Mouse (Mus musculus): ENCODE results near the gene Herpud1. TPM values are rescaled to one million over a fixed set of nuclear protein-coding genes. Genes with fewer than 3 reads are reported as not detected.

Gene Herpud1
- polyA plus RNA-seq, 1 experiment from 2014 or later, result 219 TPM

- WGBS (ENCODE audit: insufficient replicate concordance), result 68% methylated on average over 1 of the region's 1 CpGs
- ATAC-seq (ENCODE audit: low read depth), result no peak
- no peak overlapping the region for H3K9ac ChIP-seq (ENCODE audit: low read depth, low read length)
- no peaks in the 10 kb centered on the region for H3K9me3 ChIP-seq (replicated peaks; ENCODE audit: control insufficient read depth, low read length)
- H3K36me3 ChIP-seq (ENCODE audit: control insufficient read depth, insufficient read depth), result no peaks in the 10 kb centered on the region
- no peak overlapping the region for H3K4me3 ChIP-seq (ENCODE audit: low read depth, low read length)
- no peak overlapping the region for H3K4me2 ChIP-seq (ENCODE audit: low read depth, low read length)
- no peaks in the 10 kb centered on the region for H3K27me3 ChIP-seq (ENCODE audit: control insufficient read depth, insufficient read depth, low read depth, low read length)
- no peak overlapping the region for H3K27ac ChIP-seq (ENCODE audit: low read length)
- no peaks in the 10 kb centered on the region for H3K4me1 ChIP-seq (ENCODE audit: control insufficient read depth, low read depth, low read length)
Observed at GRCm38 (mm10) chr8:94441686-94442085, 55.4 kb downstream of the Herpud1 start.

- ATAC-seq (ENCODE audit: low read depth), result no peak
- H3K4me3 ChIP-seq (ENCODE audit: low read depth, low read length), result no peak overlapping the region
- no peaks in the 10 kb centered on the region for H3K27me3 ChIP-seq (ENCODE audit: control insufficient read depth, insufficient read depth, low read depth, low read length)
- H3K4me2 ChIP-seq (ENCODE audit: low read depth, low read length), result no peak overlapping the region
- H3K36me3 ChIP-seq (ENCODE audit: control insufficient read depth, insufficient read depth), result no peaks in the 10 kb centered on the region
- no peaks in the 10 kb centered on the region for H3K4me1 ChIP-seq (ENCODE audit: control insufficient read depth, low read depth, low read length)
- no peak overlapping the region for H3K9ac ChIP-seq (ENCODE audit: low read depth, low read length)
- no peaks in the 10 kb centered on the region for H3K9me3 ChIP-seq (replicated peaks; ENCODE audit: control insufficient read depth, low read length)
- WGBS (ENCODE audit: insufficient replicate concordance), result 70% methylated on average over 3 of the region's 3 CpGs
- H3K27ac ChIP-seq (ENCODE audit: low read length), result no peak overlapping the region
Observed at GRCm38 (mm10) chr8:94443153-94443552, 56.9 kb downstream of the Herpud1 start.

GRCm38 (mm10) chr8:94444480-94444879, 58.2 kb downstream of the Herpud1 start:
- no peak for ATAC-seq (ENCODE audit: low read depth)
- Histone ChIP-seq H3K9ac (ENCODE audit: low read depth, low read length) (no peak overlapping the region), H3K27ac (ENCODE audit: low read length) (no peak overlapping the region), H3K4me3 (ENCODE audit: low read depth, low read length) (no peak overlapping the region), H3K4me2 (ENCODE audit: low read depth, low read length) (no peak overlapping the region), H3K27me3 (ENCODE audit: control insufficient read depth, insufficient read depth, low read depth, low read length) (no peaks in the 10 kb centered on the region), H3K4me1 (ENCODE audit: control insufficient read depth, low read depth, low read length) (no peaks in the 10 kb centered on the region), H3K9me3 (replicated peaks; ENCODE audit: control insufficient read depth, low read length) (no peaks in the 10 kb centered on the region), H3K36me3 (ENCODE audit: control insufficient read depth, insufficient read depth) (no peaks in the 10 kb centered on the region)
- WGBS (ENCODE audit: insufficient replicate concordance), result 53% methylated on average over 2 of the region's 2 CpGs

Other genes with a start within 250 kb of the Herpud1 start
- 0.27 and 0.67 TPM in 2 replicates for gene Mt4, start 249.2 kb upstream of the Herpud1 start, polyA plus RNA-seq (2015; fragmentation: Nextera tagmentation; extraction: Ambion mirVana)
- 0.18 and 0.19 TPM in 2 replicates for gene Mt3, start 233.8 kb upstream of the Herpud1 start, polyA plus RNA-seq (2015; fragmentation: Nextera tagmentation; extraction: Ambion mirVana)
- 1,547 and 1,681 TPM in 2 replicates for gene Mt2, start 213.8 kb upstream of the Herpud1 start, polyA plus RNA-seq (2015; fragmentation: Nextera tagmentation; extraction: Ambion mirVana)
- gene Mt1, start 207.4 kb upstream of the Herpud1 start, polyA plus RNA-seq (2015; fragmentation: Nextera tagmentation; extraction: Ambion mirVana), result 6,330 and 6,428 TPM in 2 replicates
- 34.0 and 37.7 TPM in 2 replicates for gene Nup93, start 171.9 kb upstream of the Herpud1 start, polyA plus RNA-seq (2015; fragmentation: Nextera tagmentation; extraction: Ambion mirVana)
- 0.20 and 0.46 TPM in 2 replicates for gene Slc12a3, start 57.2 kb upstream of the Herpud1 start, polyA plus RNA-seq (2015; fragmentation: Nextera tagmentation; extraction: Ambion mirVana)
- 0.19 and 0.47 TPM in 2 replicates for gene Nlrc5, start 47.9 kb downstream of the Herpud1 start, polyA plus RNA-seq (2015; fragmentation: Nextera tagmentation; extraction: Ambion mirVana)
- gene Cpne2, start 146.6 kb downstream of the Herpud1 start, polyA plus RNA-seq (2015; fragmentation: Nextera tagmentation; extraction: Ambion mirVana), result 2.2 and 2.5 TPM in 2 replicates
- 14.4 TPM in 2 replicates for gene Rspry1, start 215.5 kb downstream of the Herpud1 start, polyA plus RNA-seq (2015; fragmentation: Nextera tagmentation; extraction: Ambion mirVana)
- 24.6 and 26.2 TPM in 2 replicates for gene Fam192a, start 215.6 kb downstream of the Herpud1 start, polyA plus RNA-seq (2015; fragmentation: Nextera tagmentation; extraction: Ambion mirVana)